Mouse (Mus musculus): Measurements from ENCODE around the gene Ydjc.
"Not testable (repeated sequence)": the region's sequence is repeated elsewhere in the genome, so short reads cannot be mapped to it uniquely, and the experiment has no call there.

The Ydjc gene

GRCm38 (mm10) chr16:17151874-17152273 lies 7.5 kb downstream of the Ydjc start:
- no peak for DNase-seq (ENCODE audit: low spot score in 2 of 2)

DNA sequence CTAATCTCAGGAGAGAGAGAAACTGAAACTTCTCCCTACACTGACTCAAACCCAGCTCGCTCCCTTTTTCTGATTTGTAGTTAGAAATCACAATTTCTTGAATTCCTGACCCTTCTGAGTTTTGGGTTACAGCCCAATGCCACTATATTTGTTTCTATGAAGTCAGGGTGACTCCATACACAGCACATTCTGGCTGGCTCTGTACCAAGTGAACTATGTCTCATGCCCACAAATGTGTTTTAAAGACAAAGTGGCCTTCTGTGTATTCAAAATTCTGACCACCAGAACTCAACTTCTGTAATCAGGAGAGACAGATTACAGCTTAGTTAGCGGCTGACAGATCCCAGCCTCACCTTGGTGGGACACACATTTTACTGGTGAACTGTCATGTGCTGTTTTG lies 9.9 kb downstream of the Ydjc start:
- DNase-seq (ENCODE audit: low spot score in 2 of 2): no peak

DNA sequence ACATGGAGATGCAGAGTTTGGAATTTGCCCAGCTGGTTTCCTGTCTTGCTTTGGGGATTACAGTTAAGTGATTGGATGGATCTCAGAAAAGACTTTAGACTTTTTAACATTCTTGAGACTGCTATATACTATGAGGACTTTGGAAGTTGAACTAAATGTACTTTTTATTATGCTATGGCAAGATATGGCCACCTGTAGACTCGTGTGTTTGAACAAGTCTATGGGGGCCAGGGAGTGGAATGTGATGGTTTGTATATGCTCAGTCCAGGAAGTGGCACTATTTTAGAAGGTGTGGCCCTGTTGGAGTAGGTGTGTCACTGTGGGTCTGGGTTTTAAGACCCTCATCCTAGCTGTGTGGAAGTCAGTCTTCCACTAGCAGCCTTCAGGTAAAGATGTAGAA lies 21.1 kb downstream of the Ydjc start:
- DNase-seq (ENCODE audit: low spot score in 2 of 2): not testable (repeated sequence)

- no peak for DNase-seq (ENCODE audit: low spot score in 2 of 2)
Observed at GRCm38 (mm10) chr16:17167179-17167578, 22.8 kb downstream of the Ydjc start.

- DNase-seq (ENCODE audit: low spot score in 2 of 2): no peak
Observed at GRCm38 (mm10) chr16:17168049-17168448, 23.6 kb downstream of the Ydjc start.

GRCm38 (mm10) chr16:17175765-17176164 lies 31.3 kb downstream of the Ydjc start:
- DNase-seq (ENCODE audit: low spot score in 2 of 2): no peak

- DNase-seq (ENCODE audit: low spot score in 2 of 2): no peak
Observed at GRCm38 (mm10) chr16:17177623-17178170, 33.3 kb downstream of the Ydjc start.

DNA sequence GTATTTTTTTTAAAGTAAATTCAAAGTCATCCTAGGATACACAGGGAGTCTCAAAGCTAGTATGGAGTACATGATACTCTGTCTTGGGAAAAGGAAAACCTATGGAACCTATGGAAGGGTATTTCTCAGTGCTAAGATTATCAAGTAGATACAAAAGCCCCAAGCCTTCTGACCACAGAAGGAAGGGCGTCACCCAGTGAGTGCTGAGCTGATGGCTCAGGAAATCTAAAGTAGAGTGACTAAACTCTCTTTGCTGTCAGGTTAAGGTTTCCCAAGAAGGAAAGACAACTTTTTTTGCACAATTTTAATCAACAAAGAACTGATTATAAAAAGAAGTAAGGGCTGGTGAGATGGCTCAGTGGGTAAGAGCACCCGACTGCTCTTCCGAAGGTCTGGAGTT lies 35.3 kb downstream of the Ydjc start:
- DNase-seq (ENCODE audit: low spot score in 2 of 2): no peak

DNA sequence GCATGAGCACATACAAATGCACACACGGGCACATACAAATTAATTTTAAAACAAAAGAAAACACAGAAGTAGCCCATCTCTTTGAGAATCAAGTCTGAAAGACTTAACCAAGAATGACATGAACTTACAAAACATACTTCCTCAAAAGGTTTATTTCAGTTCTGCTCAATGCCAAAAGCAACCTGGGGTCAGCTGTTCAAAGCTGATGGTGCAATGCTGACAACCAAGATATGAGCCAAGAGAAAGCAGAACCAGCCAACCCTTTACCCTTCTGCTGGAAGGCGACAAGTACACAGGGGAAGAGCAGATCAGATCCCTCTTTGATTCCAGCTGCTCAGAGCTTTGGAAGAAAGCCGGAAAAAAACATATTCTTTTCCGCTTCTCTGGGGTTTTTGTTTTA lies 37.0 kb downstream of the Ydjc start:
- no peak for DNase-seq (ENCODE audit: low spot score in 2 of 2)

DNA sequence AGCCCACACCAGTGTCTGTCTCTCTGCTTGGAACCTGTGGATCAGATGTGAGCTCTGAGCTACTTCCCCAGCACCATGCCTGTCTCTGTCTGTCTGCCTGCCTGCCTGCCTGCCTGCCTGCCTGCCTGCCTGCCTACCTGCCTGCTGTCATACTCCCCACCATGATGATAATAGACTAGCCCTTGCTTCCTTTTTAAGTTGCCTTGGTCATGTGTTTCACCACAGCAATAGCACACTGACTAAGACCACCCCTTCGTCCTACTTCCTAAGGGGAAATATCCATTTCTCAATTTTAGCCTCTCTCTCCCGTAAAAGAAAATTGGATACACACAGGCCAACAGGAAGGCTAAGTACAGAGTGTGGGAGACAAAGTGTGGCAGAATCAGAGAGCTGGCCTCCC lies 37.7 kb downstream of the Ydjc start:
- no peak for DNase-seq (ENCODE audit: low spot score in 2 of 2)

GRCm38 (mm10) chr16:17183003-17183402 lies 38.6 kb downstream of the Ydjc start:
- no peak for DNase-seq (ENCODE audit: low spot score in 2 of 2)

- no peak for DNase-seq (ENCODE audit: low spot score in 2 of 2)
Observed at GRCm38 (mm10) chr16:17185475-17185874, 41.1 kb downstream of the Ydjc start.

DNA sequence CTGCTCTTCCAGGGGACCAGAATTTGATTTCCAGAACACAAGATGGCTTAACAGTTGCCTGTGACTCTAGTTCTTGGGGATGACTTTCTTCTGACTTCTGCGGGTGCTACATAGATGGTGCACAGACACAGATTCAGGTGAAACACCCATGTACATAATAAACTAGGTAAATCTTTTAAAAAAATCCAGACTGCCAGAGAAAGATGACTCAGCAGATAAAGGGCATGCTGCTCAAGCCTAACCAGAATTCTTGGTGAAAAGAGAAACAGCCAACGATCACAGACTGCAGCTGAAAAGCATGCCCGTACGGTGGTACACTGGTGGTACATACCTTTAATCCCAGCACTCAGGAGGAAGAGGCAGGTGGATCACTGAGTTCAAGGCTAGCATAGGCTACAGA lies 49.4 kb downstream of the Ydjc start:
- no peak for DNase-seq (ENCODE audit: low spot score in 2 of 2)

DNA sequence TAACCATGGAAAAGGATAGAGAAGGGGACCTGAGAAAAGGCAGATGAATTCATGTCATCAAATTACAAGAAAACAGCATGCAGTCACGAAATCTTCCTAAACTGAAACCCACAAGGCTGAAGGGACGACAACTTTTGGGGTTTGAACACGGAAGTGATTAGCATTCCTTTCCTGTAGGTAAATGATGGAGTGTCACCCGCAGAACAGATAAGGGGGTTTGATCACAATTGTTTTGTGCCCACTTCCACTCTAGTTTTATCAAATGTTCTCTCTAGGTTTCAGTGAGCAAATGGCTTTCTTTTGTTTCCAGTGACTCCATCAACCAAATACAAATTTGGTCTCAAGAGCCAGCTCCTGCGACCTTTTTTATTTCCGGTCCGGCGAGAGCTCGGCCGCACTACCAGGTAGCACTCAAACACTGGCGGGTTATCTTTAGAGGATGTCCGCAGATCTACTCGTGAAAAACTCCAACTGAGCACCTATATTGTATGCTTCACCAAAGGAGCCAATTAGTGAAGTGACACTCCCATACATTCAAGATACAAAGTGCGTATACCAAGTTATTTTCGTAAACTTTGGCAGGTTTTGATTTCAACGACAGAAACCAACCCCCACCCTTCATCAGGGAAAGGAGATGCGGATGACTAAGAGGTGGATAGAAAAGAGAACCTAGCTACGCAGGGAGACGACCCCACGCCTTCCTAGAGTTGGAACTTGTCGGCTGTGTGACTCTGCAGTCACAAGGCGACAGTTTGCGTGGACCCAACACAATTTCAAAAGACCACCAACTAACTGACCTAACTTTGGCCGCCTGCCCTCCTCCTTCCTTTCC lies 55.9 kb downstream of the Ydjc start:
- DNase-seq (ENCODE audit: low spot score in 2 of 2): no peak

DNA sequence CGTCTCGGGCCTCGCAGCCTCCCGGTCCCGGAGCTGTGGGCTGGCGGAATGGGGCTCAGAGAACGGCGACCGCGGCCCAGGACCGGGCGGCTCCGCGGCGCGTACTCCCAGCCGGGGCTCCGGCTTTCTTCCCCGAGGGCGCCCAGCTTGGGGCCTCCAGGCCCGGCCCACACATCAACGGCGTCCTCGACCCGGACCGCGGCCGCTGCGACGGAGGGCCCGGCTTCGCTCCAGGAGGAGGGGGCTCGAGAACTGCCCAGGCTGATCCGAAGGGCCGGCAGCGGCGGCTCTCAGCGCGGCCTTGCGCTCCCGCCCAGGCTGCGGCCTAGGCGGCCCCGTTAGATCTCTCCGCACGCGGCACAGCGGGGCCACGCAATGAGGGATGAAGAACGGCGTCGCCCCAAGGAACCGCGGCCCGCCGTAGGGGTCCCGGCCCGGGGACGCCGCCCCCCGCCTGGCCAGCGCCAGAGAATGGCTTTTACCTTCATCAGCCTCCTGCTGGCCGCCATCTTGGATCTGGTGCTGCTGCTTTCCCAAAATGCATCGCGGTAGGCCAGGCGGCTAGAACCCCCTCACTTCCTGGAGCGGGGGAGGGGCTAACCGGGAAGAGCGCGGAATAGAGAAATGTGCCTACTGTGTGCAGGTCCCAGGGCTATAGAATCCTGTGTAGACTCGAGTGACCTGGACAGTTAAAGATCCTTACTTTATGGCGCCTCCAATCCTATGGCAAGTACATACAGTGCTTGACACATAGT lies 56.7 kb downstream of the Ydjc start:
- DNase-seq (ENCODE audit: low spot score in 2 of 2): peak; percentile 74 to 84

DNA sequence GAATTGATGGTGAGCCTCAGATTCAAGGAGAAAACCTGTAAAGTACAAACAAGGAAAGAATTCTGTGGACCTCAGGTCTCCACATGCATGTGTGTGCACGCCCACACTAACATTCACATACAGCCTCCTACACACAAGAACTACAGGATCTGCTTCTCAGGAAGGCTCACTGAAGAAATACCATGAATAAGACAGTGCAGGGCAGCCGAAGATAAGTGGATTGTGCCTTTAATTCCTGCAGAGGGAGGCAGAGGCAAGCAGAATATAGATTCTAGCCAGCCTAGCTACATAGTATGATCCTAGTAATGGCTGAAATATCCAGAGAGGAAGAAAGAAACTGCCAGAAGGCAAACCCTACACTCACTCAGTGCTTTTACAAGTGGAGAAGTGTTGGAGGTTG lies 57.6 kb downstream of the Ydjc start:
- no peak for DNase-seq (ENCODE audit: low spot score in 2 of 2)

GRCm38 (mm10) chr16:17202549-17202948 lies 58.1 kb downstream of the Ydjc start, which contains the start of gene Ube2l3:
Gene Ube2l3 (minus strand): TSS chr16:17202649.
- DNase-seq (ENCODE audit: low spot score in 2 of 2): no peak

DNA sequence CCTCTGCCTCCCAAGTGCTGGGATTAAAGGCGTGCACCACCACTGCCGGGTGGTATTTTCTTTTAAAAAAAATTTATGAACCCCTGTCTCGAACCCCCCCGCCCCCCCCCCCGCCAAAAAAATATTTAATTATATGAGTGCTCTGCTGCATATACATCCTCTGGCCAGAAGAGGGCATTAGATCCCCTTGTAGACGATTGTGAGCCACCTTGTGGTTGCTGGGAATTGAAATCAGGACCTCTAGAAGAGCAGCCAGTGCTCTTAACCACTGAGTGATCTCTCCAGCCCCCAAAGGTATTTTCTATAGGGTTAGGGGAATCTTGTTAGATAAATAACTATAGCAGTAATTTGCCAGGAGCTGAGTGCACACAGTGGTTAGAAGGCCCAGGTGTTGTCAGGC lies 60.6 kb downstream of the Ydjc start:
- no peak for DNase-seq (ENCODE audit: low spot score in 2 of 2)

DNA sequence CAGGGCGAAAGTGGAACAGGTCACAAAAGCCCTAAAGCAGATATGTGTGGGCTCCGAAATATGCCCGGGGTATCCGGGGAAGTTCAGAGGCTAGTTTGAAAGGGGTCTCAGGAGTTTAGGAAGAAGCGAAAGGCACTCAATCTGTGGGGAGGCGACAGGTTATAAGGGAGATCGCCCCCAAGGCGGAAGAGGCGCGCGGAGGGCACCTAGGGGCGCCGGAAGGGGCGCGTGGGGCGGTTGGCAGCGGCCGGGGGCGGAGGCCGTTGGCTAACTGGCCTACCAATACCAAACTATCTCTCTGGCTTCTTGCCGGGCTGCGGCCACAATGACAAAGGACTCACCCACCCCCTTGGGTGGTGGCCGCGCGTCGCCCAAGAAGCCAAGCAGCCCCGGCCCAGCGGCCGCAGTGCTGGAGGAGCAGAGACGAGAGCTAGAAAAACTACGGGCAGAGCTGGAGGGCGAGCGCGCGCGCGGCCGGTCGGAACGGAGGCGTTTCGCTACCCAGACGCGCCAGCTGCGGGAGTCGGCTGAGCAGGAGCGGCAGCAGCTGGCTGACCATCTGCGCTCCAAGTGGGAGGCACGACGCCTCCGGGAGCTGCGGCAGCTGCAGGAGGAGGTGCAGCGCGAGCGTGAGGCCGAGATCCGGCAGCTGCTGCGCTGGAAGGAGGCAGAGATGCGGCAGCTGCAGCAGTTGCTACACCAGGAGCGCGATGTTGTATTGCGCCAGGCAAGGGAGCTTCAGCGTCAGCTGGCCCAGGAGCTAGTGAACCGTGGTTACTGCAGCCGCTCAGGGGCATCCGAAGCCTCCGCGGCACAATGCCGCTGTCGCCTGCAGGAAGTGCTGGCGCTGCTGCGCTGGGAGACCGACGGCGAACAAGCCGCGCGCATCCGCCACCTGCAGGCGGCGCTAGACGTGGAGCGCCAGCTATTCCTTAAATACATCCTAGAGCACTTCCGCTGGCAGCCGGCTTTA lies 64.3 kb downstream of the Ydjc start, which contains the start of gene Rimbp3:
TSS of gene Rimbp3 (plus strand) at position 215 of the 973 bp plus-strand sequence.
- peak; percentile 72 to 84 for DNase-seq (ENCODE audit: low spot score in 2 of 2)

- DNase-seq (ENCODE audit: low spot score in 2 of 2): no peak
Observed at GRCm38 (mm10) chr16:17209404-17209960, 65.1 kb downstream of the Ydjc start.

All from frontal cortex, postnatal 10 days (tissue).